Mouse (Mus musculus) E14TG2a.4 (cell line): ENCODE results near the gene Clmp.

Source experiments
- CTCF ChIP-seq: conservative IDR thresholded peaks from 2 replicates; pipeline ENCODE4 v1.5.1; 2014; ENCODE audit warnings: low read length
- NANOG ChIP-seq: IDR thresholded peaks from 2 replicates; pipeline ENCODE4 v1.6.1; 2014; ENCODE audit warnings: borderline replicate concordance, low read length, mixed read lengths

GRCm38 (mm10) chr9:40784374-40784967, 98.7 kb downstream of the Clmp start:
- TF ChIP-seq CTCF: no peak
- TF ChIP-seq NANOG: no peak
